Mouse (Mus musculus): ENCODE results near the gene Ccdc107. TPM values are rescaled to one million over a fixed set of nuclear protein-coding genes. Genes with fewer than 3 reads are reported as not detected.
"Not testable (repeated sequence)": the region's sequence is repeated elsewhere in the genome, so short reads cannot be mapped to it uniquely, and the experiment has no call there.

The Ccdc107 gene
- polyA plus RNA-seq, 2 experiments = 78.8 to 118 TPM

- whole genome bisulfite sequencing = 66% methylated on average over 9 of the region's 10 CpGs
- no peaks in the 10 kb centered on the region for H3K27me3 ChIP-seq (ENCODE audit: control insufficient read depth, insufficient read depth, low read length)
- H3K4me3 ChIP-seq (replicated peaks; ENCODE audit: low read length) = no peak overlapping the region
- no peak for TF ChIP-seq POLR2A (IDR thresholded peaks at IDR 0.05; ENCODE audit: borderline replicate concordance, extremely low read depth, insufficient read depth, insufficient read length)
- ATAC-seq (ENCODE audit: low FRiP score, low read depth) (no peak), DNase-seq (ENCODE audit: low spot score) (no peak)
- H3K4me2 ChIP-seq (replicated peaks; ENCODE audit: low read depth, low read length, severe bottlenecking) = no peak overlapping the region
- no peak overlapping the region for H3K9ac ChIP-seq (ENCODE audit: low read depth, low read length, severe bottlenecking)
- no peaks in the 10 kb centered on the region for H3K4me1 ChIP-seq (ENCODE audit: control insufficient read depth, insufficient read depth, low read length)
- no peak overlapping the region for H3K27ac ChIP-seq (replicated peaks; ENCODE audit: low read depth, low read length)
- H3K36me3 ChIP-seq (ENCODE audit: control insufficient read depth, insufficient read depth, low read length) = no peaks in the 10 kb centered on the region
- no peaks in the 10 kb centered on the region for H3K9me3 ChIP-seq (ENCODE audit: control insufficient read depth, low read length)
Observed at GRCm38 (mm10) chr4:43482591-43482990, 10.1 kb upstream of the Ccdc107 start.

DNA sequence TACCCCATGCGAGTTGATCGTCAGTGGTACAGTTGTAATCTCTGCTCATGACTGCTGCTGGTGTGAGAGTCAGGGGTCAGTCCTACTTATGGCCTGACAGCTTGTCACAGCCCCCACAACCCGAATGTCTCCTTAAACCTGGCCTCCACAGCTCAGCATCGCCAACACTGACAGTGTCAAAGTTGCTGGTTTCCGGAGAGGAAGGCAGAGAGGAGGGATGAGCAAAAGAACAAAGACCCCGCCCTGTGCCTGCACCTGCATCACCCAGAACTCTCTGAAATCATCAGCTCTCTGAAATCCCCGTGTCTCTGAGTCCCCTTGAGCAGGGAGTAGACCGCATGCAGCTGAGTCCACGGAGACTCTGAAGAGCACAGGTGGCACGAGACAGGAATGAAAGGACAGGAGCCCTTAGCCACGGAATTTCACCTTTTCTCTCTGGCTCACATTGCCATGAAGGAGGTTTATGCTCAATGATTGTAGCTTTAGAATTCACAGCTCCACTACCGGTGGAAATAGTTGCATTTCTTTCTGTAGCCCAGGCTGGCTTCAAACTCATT is 9.1 kb upstream of the Ccdc107 start, which contains the start of gene Sit1:
Gene Sit1, minus strand, starts transcription at position 200 of the 557 bp plus-strand sequence.
- no peak within 1 kb of the TSS for H3K4me3 ChIP-seq (replicated peaks; ENCODE audit: low read length)

DNA sequence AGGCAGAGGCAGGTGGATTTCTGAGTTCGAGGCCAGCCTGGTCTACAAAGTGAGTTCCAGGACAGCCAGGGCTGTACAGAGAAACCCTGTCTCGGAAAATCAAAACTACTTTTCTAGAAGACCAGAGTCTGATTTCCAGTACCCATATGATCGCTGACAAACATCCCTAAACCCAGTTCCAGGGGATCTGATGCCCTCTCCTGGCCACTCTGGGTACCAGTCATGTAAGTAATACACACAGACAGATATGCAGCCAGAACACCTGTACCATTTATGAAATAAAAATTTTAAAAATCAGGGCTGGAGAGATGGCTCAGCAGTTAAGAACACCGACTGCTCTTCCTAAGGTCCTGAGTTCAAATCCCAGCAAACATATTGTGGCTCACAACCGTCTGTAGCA is 7.0 kb upstream of the Ccdc107 start:
- not testable (repeated sequence) for H3K4me1 ChIP-seq (ENCODE audit: control insufficient read depth, insufficient read depth, low read length)

More for the DNA sequence above, 9.1 kb upstream of the Ccdc107 start, which contains the start of gene Sit1:
- H3K4me1 ChIP-seq (ENCODE audit: control insufficient read depth, insufficient read depth, low read length) = no peaks in the 10 kb centered on the region
- H3K9ac ChIP-seq (ENCODE audit: low read depth, low read length, severe bottlenecking) = no peak within 1 kb of the TSS
- no peaks in the 10 kb centered on the region for H3K9me3 ChIP-seq (ENCODE audit: control insufficient read depth, low read length)
- ATAC-seq (ENCODE audit: low FRiP score, low read depth) (no peak), DNase-seq (ENCODE audit: low spot score) (no peak)
- no peaks in the 10 kb centered on the region for H3K27me3 ChIP-seq (ENCODE audit: control insufficient read depth, insufficient read depth, low read length)
- TF ChIP-seq POLR2A (IDR thresholded peaks at IDR 0.05; ENCODE audit: borderline replicate concordance, extremely low read depth, insufficient read depth, insufficient read length) = no peak
- H3K27ac ChIP-seq (replicated peaks; ENCODE audit: low read depth, low read length) = no peak within 1 kb of the TSS
- no peaks in the 10 kb centered on the region for H3K36me3 ChIP-seq (ENCODE audit: control insufficient read depth, insufficient read depth, low read length)
- 62% methylated on average over 12 of the region's 12 CpGs for WGBS
- H3K4me2 ChIP-seq (replicated peaks; ENCODE audit: low read depth, low read length, severe bottlenecking) = no peak within 1 kb of the TSS

GRCm38 (mm10) chr4:43489611-43490010 is 3.1 kb upstream of the Ccdc107 start:
- 94% methylated on average over 3 of the region's 3 CpGs for WGBS
- DNase-seq (ENCODE audit: low spot score) (no peak), ATAC-seq (ENCODE audit: low FRiP score, low read depth) (no peak)
- Histone ChIP-seq H3K4me2 (replicated peaks; ENCODE audit: low read depth, low read length, severe bottlenecking) (no peak overlapping the region), H3K27me3 (ENCODE audit: control insufficient read depth, insufficient read depth, low read length) (no peaks in the 10 kb centered on the region), H3K4me3 (replicated peaks; ENCODE audit: low read length) (no peak overlapping the region), H3K4me1 (ENCODE audit: control insufficient read depth, insufficient read depth, low read length) (peaks cover 6% of the 10 kb centered on the region), H3K27ac (replicated peaks; ENCODE audit: low read depth, low read length) (no peak overlapping the region), H3K9ac (ENCODE audit: low read depth, low read length, severe bottlenecking) (no peak overlapping the region), H3K36me3 (ENCODE audit: control insufficient read depth, insufficient read depth, low read length) (no peaks in the 10 kb centered on the region), H3K9me3 (ENCODE audit: control insufficient read depth, low read length) (no peaks in the 10 kb centered on the region)
- no peak for TF ChIP-seq POLR2A (IDR thresholded peaks at IDR 0.05; ENCODE audit: borderline replicate concordance, extremely low read depth, insufficient read depth, insufficient read length)

More for the DNA sequence above, 7.0 kb upstream of the Ccdc107 start:
- H3K4me3 ChIP-seq (replicated peaks; ENCODE audit: low read length); H3K9ac ChIP-seq (ENCODE audit: low read depth, low read length, severe bottlenecking); H3K4me2 ChIP-seq (replicated peaks; ENCODE audit: low read depth, low read length, severe bottlenecking); H3K36me3 ChIP-seq (ENCODE audit: control insufficient read depth, insufficient read depth, low read length); H3K27me3 ChIP-seq (ENCODE audit: control insufficient read depth, insufficient read depth, low read length); H3K27ac ChIP-seq (replicated peaks; ENCODE audit: low read depth, low read length); DNase-seq (ENCODE audit: low spot score); ATAC-seq (ENCODE audit: low FRiP score, low read depth); H3K9me3 ChIP-seq (ENCODE audit: control insufficient read depth, low read length): not testable (repeated sequence)
- WGBS = 89% methylated on average over 5 of the region's 5 CpGs

DNA sequence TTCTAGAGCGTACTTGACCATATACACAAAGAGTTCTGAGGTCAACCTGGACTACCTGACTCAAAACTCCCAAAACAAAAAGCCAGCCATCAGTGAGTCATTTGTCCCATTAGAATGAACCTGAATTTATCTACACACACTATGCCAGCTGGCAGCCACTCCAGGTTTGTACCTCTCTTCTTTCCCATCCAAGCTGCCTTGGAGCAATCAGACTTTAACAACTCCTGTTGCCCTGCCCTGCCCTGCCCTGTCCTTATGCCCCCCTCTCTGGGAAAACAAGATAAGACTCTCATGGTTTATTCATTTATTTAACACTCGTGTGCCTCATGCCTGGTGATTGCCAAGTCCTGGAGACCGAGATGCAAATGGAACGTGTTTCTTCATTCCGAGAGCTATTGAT is 1.9 kb upstream of the Ccdc107 start:
- WGBS = 88% methylated on average over 5 of the region's 5 CpGs
- Histone ChIP-seq H3K9me3 (ENCODE audit: control insufficient read depth, low read length) (no peaks in the 10 kb centered on the region), H3K27me3 (ENCODE audit: control insufficient read depth, insufficient read depth, low read length) (no peaks in the 10 kb centered on the region), H3K4me2 (replicated peaks; ENCODE audit: low read depth, low read length, severe bottlenecking) (no peak overlapping the region), H3K4me3 (replicated peaks; ENCODE audit: low read length) (no peak overlapping the region), H3K27ac (replicated peaks; ENCODE audit: low read depth, low read length) (no peak overlapping the region), H3K9ac (ENCODE audit: low read depth, low read length, severe bottlenecking) (no peak overlapping the region), H3K36me3 (ENCODE audit: control insufficient read depth, insufficient read depth, low read length) (peaks cover 7% of the 10 kb centered on the region), H3K4me1 (ENCODE audit: control insufficient read depth, insufficient read depth, low read length) (peaks cover 10% of the 10 kb centered on the region)
- no peak for TF ChIP-seq POLR2A (IDR thresholded peaks at IDR 0.05; ENCODE audit: borderline replicate concordance, extremely low read depth, insufficient read depth, insufficient read length)
- DNase-seq (ENCODE audit: low spot score) (no peak), ATAC-seq (ENCODE audit: low FRiP score, low read depth) (no peak)
